In the genomic region with DNA sequence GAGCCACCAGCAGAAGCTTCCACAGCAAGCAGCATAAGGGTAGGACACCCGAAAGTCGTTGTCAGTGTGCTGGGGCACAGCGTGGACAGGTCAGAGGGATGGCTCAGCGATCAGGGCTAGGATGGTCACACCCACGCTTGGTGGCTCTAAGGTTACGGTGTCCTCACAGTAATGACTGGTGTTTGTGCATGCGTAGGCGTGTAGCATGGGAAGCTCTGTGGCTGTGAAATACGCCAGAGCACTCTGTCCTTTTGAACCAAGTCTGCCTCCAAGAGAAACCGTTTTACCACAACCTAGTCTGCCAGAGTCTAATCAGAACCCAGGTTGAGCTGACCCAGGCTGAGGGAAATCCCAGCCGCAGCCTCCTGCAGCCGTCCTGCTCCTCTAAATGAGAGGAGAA, we compare ENCODE assay signal across 12 mouse cellular contexts. TPM values are rescaled to one million over a fixed set of nuclear protein-coding genes. Genes with fewer than 3 reads are reported as not detected.
DNase-seq lines count a peak whose midpoint lies in the region; ATAC-seq lines count a peak whose summit lies in the region.
"Had no signal": no experiment of that assay in that cellular context is flagged by ENCODE, and none has a peak within 500 bp of the region (broad histone marks: within the 10 kb centered on the region; RNA-seq: fewer than 3 reads in every experiment).

No protein-coding gene starts in this region.

- no peaks in the 10 kb centered on the region for H3K36me3 ChIP-seq in heart, embryonic 11.5 days (ENCODE audit: control insufficient read depth, insufficient read depth, low read length)
- H3K36me3 ChIP-seq: hindbrain, embryonic 15.5 days; neural tube, embryonic 12.5 days had no signal

- H3K4me1 ChIP-seq in heart, embryonic 11.5 days (ENCODE audit: control insufficient read depth, insufficient read depth, low read length) = no peaks in the 10 kb centered on the region
- H3K4me1 ChIP-seq: hindbrain, embryonic 15.5 days; neural tube, embryonic 12.5 days had no signal

- H3K27me3 ChIP-seq in heart, embryonic 11.5 days (ENCODE audit: control insufficient read depth, insufficient read depth, low read length) = no peaks in the 10 kb centered on the region
- H3K27me3 ChIP-seq: hindbrain, embryonic 15.5 days; neural tube, embryonic 12.5 days had no signal

- H3K4me3 ChIP-seq in heart, embryonic 11.5 days (ENCODE audit: low read depth, low read length) = no peak overlapping the region; the same call in 1 of the 2 replicates
- H3K4me3 ChIP-seq: erythroblast, embryonic 14.5 days; hindbrain, embryonic 15.5 days; neural tube, embryonic 12.5 days had no signal

- no peaks in the 10 kb centered on the region for H3K9me3 ChIP-seq in heart, embryonic 11.5 days (replicated peaks; ENCODE audit: control insufficient read depth, low read length)
- H3K9me3 ChIP-seq: hindbrain, embryonic 15.5 days; neural tube, embryonic 12.5 days had no signal

- WGBS in heart, embryonic 11.5 days (ENCODE audit: insufficient replicate concordance) = 52% methylated on average over 12 of the region's 12 CpGs

- no peak for DNase-seq in heart, adult 9 months (ENCODE audit: low spot score in 2 of 2)
- peak; percentile 70 for DNase-seq in ovary, adult 18-20 months (ENCODE audit: low spot score)
- DNase-seq in ovary, postnatal 14 days (ENCODE audit: low spot score) = no peak
- peak; percentile 51 for DNase-seq in naive thymus-derived CD4-positive, alpha-beta T cell, adult 2 months (ENCODE audit: low read depth)
- no peak for DNase-seq in neural tube, embryonic 10.5 days (ENCODE audit: extremely low spot score, low spot score)
- DNase-seq in cerebellum, postnatal 14 days = no peak
- DNase-seq: lung, adult 2 months had no signal

- peak overlapping the region; percentile 41 for H3K4me2 ChIP-seq in heart, embryonic 11.5 days
- H3K4me2 ChIP-seq: hindbrain, embryonic 15.5 days; neural tube, embryonic 12.5 days had no signal

- peak overlapping the region; percentile 39; the same call in 1 of the 2 replicates for H3K9ac ChIP-seq in heart, embryonic 11.5 days (ENCODE audit: low read depth, low read length)
- H3K9ac ChIP-seq: hindbrain, embryonic 15.5 days; neural tube, embryonic 12.5 days had no signal

- ATAC-seq in heart, embryonic 11.5 days (replicated peaks; ENCODE audit: insufficient number of reproducible peaks, low FRiP score, low TSS enrichment) = no peak
- ATAC-seq in inflammation-experienced regulatory T-cells, adult 6 months = peak; percentile 54

- H3K27ac ChIP-seq in heart, embryonic 11.5 days (ENCODE audit: low read depth, low read length) = no peak overlapping the region
- H3K27ac ChIP-seq: hindbrain, embryonic 15.5 days; neural tube, embryonic 12.5 days had no signal

RNA-seq across cellular contexts. Expression of a gene that starts 46.1 kb away (rescaled TPM):
- polyA plus RNA-seq in heart, embryonic 11.5 days (2014; fragmentation: Nextera tagmentation; extraction: Ambion mirVana) = 16.7 and 20.8 TPM in 2 replicates
- polyA plus RNA-seq in inflammation-experienced regulatory T-cells, adult 6 months (2017; shearing (Covaris generic)) = 10 to 100 TPM in 2 of 3 experiments, 1 to 10 TPM in 1; 8.9 to 13.5 (median 10.4) TPM

RNA-seq across cellular contexts. Expression of a gene that starts 46.4 kb away (rescaled TPM):
- polyA plus RNA-seq in heart, embryonic 11.5 days (2014; fragmentation: Nextera tagmentation; extraction: Ambion mirVana) = 114 and 115 TPM in 2 replicates
- polyA plus RNA-seq in inflammation-experienced regulatory T-cells, adult 6 months (2017; shearing (Covaris generic)) = 100 to 1,000 TPM in 2 of 3 experiments, 10 to 100 TPM in 1; 62.1 to 121 (median 102) TPM

Comparison
In these comparisons a context has a peak if more than half of its experiments do, and no peak if none do; other contexts are left out.
1. DNase-seq: peak in ovary, adult 18-20 months (single experiment) and naive thymus-derived CD4-positive, alpha-beta T cell, adult 2 months (single experiment); none in heart, adult 9 months (0 of 2), ovary, postnatal 14 days (single experiment), neural tube, embryonic 10.5 days (single experiment) and cerebellum, postnatal 14 days (0 of 2).